Mouse (Mus musculus): ENCODE measurements around the gene Gm11114. TPM values are rescaled to one million over a fixed set of nuclear protein-coding genes. Genes with fewer than 3 reads are reported as not detected.

Gm11114 gene
- total RNA-seq, 2 experiments from 2014 or later: not detected

- intact Hi-C loops (cut with DNase I): no loop called here
- no peak for DNase-seq (ENCODE audit: low spot score in 2 of 2)
These were observed 35.4 kb downstream of the Gm11114 start for GRCm38 (mm10) chr9:85347823-85348523.

GRCm38 (mm10) chr9:85355559-85355958, 43.0 kb downstream of the Gm11114 start:
- no peak for DNase-seq (ENCODE audit: low spot score in 2 of 2)

GRCm38 (mm10) chr9:85357154-85357860, 44.7 kb downstream of the Gm11114 start:
- DNase-seq (ENCODE audit: low spot score in 2 of 2): no peak
- intact Hi-C loops (cut with DNase I): no loop called here

More at GRCm38 (mm10) chr9:85355559-85355958, 43.0 kb downstream of the Gm11114 start:
- intact Hi-C loops (cut with DNase I): no loop called here

Other genes starting within 250 kb of the Gm11114 start
- 1 to 10 TPM; 3.6 to 3.7 TPM for gene Tent5a, start 14.6 kb downstream of the Gm11114 start, total RNA-seq (2021)

Data from left cerebral cortex, postnatal 25 days (tissue).